Mouse (Mus musculus): ENCODE measurements around the gene Supt5. TPM values are rescaled to one million over a fixed set of nuclear protein-coding genes. Genes with fewer than 3 reads are reported as not detected.

The Supt5 gene
- polyA plus RNA-seq, 1 experiment from 2014 or later, result 90.7 TPM

GRCm38 (mm10) chr7:28328260-28328659 lies 10.3 kb downstream of the Supt5 start:
- no peak overlapping the region for H3K27ac ChIP-seq
- no peak overlapping the region for H3K4me3 ChIP-seq
- no peak for DNase-seq (ENCODE audit: low spot score)
- H3K27me3 ChIP-seq (ENCODE audit: insufficient read depth, poor library complexity, severe bottlenecking), result no peaks in the 10 kb centered on the region
- WGBS, result 98% methylated on average over 2 of the region's 2 CpGs
- no peaks in the 10 kb centered on the region for H3K4me1 ChIP-seq
- H3K36me3 ChIP-seq, result peaks cover 91% of the 10 kb centered on the region
- no peaks in the 10 kb centered on the region for H3K9me3 ChIP-seq

- Histone ChIP-seq H3K36me3 (peaks cover 99% of the 10 kb centered on the region), H3K9me3 (no peaks in the 10 kb centered on the region), H3K27me3 (ENCODE audit: insufficient read depth, poor library complexity, severe bottlenecking) (no peaks in the 10 kb centered on the region), H3K27ac (no peak overlapping the region), H3K4me3 (no peak overlapping the region), H3K4me1 (no peaks in the 10 kb centered on the region)
- no peak for DNase-seq (ENCODE audit: low spot score)
- WGBS, result 82% methylated on average over 4 of the region's 4 CpGs
Measured at GRCm38 (mm10) chr7:28326457-28326856, 12.1 kb downstream of the Supt5 start.

GRCm38 (mm10) chr7:28325293-28325692 lies 13.3 kb downstream of the Supt5 start:
- DNase-seq (ENCODE audit: low spot score), result no peak
- Histone ChIP-seq H3K36me3 (peaks cover 99% of the 10 kb centered on the region), H3K4me3 (no peak overlapping the region), H3K4me1 (no peaks in the 10 kb centered on the region), H3K27me3 (ENCODE audit: insufficient read depth, poor library complexity, severe bottlenecking) (no peaks in the 10 kb centered on the region), H3K27ac (no peak overlapping the region), H3K9me3 (no peaks in the 10 kb centered on the region)
- WGBS, result 96% methylated on average over 8 of the region's 8 CpGs

GRCm38 (mm10) chr7:28321974-28322720 lies 16.4 kb downstream of the Supt5 start:
- Histone ChIP-seq H3K4me1 (no peaks in the 10 kb centered on the region), H3K27me3 (ENCODE audit: insufficient read depth, poor library complexity, severe bottlenecking) (no peaks in the 10 kb centered on the region), H3K27ac (no peak overlapping the region), H3K9me3 (no peaks in the 10 kb centered on the region), H3K36me3 (peaks cover 100% of the 10 kb centered on the region), H3K4me3 (no peak overlapping the region)
- no peak for DNase-seq (ENCODE audit: low spot score)
- WGBS, result 90% methylated on average over 15 of the region's 15 CpGs

GRCm38 (mm10) chr7:28318714-28319113 lies 19.8 kb downstream of the Supt5 start:
- 91% methylated on average over 17 of the region's 17 CpGs for WGBS
- Histone ChIP-seq H3K4me3 (no peak overlapping the region), H3K9me3 (no peaks in the 10 kb centered on the region), H3K27me3 (ENCODE audit: insufficient read depth, poor library complexity, severe bottlenecking) (no peaks in the 10 kb centered on the region), H3K4me1 (no peaks in the 10 kb centered on the region), H3K36me3 (peaks cover 99% of the 10 kb centered on the region), H3K27ac (no peak overlapping the region)
- no peak for DNase-seq (ENCODE audit: low spot score)

GRCm38 (mm10) chr7:28318036-28318435 lies 20.5 kb downstream of the Supt5 start:
- no peak overlapping the region for H3K4me3 ChIP-seq
- no peaks in the 10 kb centered on the region for H3K9me3 ChIP-seq
- peaks cover 92% of the 10 kb centered on the region for H3K36me3 ChIP-seq
- WGBS, result 84% methylated on average over 3 of the region's 3 CpGs
- DNase-seq (ENCODE audit: low spot score), result no peak
- no peaks in the 10 kb centered on the region for H3K27me3 ChIP-seq (ENCODE audit: insufficient read depth, poor library complexity, severe bottlenecking)
- H3K27ac ChIP-seq, result no peak overlapping the region
- no peaks in the 10 kb centered on the region for H3K4me1 ChIP-seq

GRCm38 (mm10) chr7:28311926-28312543 lies 26.5 kb downstream of the Supt5 start, which contains the start of gene Timm50:
Gene Timm50, minus strand, starts transcription at chr7:28312072.
- under 1% methylated on average over 45 of the region's 45 CpGs for WGBS

GRCm38 (mm10) chr7:28311151-28311925 lies 27.2 kb downstream of the Supt5 start:
- H3K9me3 ChIP-seq, result no peaks in the 10 kb centered on the region
- 8% methylated on average over 35 of the region's 35 CpGs for whole genome bisulfite sequencing
- H3K27ac ChIP-seq, result peak overlapping the region; percentile 94
- peak overlapping the region; percentile 99 for H3K4me3 ChIP-seq
- no peaks in the 10 kb centered on the region for H3K27me3 ChIP-seq (ENCODE audit: insufficient read depth, poor library complexity, severe bottlenecking)
- H3K4me1 ChIP-seq, result peaks cover 11% of the 10 kb centered on the region
- no peak for DNase-seq (ENCODE audit: low spot score)
- H3K36me3 ChIP-seq, result peaks cover 66% of the 10 kb centered on the region

More at GRCm38 (mm10) chr7:28311926-28312543, 26.5 kb downstream of the Supt5 start, which contains the start of gene Timm50:
- Histone ChIP-seq H3K9me3 (no peaks in the 10 kb centered on the region), H3K27ac (peak within 1 kb of the TSS; percentile 94), H3K27me3 (ENCODE audit: insufficient read depth, poor library complexity, severe bottlenecking) (no peaks in the 10 kb centered on the region), H3K36me3 (peaks cover 66% of the 10 kb centered on the region), H3K4me3 (peak within 1 kb of the TSS; percentile 99), H3K4me1 (peaks cover 11% of the 10 kb centered on the region)
- DNase-seq (ENCODE audit: low spot score), result peak; percentile 98

- 65% methylated on average over 9 of the region's 9 CpGs for WGBS
- Histone ChIP-seq H3K4me3 (no peak overlapping the region), H3K4me1 (peaks cover 11% of the 10 kb centered on the region), H3K27ac (no peak overlapping the region), H3K36me3 (peaks cover 66% of the 10 kb centered on the region), H3K9me3 (no peaks in the 10 kb centered on the region), H3K27me3 (ENCODE audit: insufficient read depth, poor library complexity, severe bottlenecking) (no peaks in the 10 kb centered on the region)
- no peak for DNase-seq (ENCODE audit: low spot score)
Measured at GRCm38 (mm10) chr7:28309737-28310136, 28.8 kb downstream of the Supt5 start.

- Histone ChIP-seq H3K36me3 (peaks cover 61% of the 10 kb centered on the region), H3K9me3 (no peaks in the 10 kb centered on the region), H3K27ac (no peak overlapping the region), H3K27me3 (ENCODE audit: insufficient read depth, poor library complexity, severe bottlenecking) (peaks cover 28% of the 10 kb centered on the region), H3K4me1 (peaks cover 24% of the 10 kb centered on the region), H3K4me3 (no peak overlapping the region)
- WGBS, result 87% methylated on average over 8 of the region's 8 CpGs
- DNase-seq (ENCODE audit: low spot score), result no peak
Measured at GRCm38 (mm10) chr7:28306216-28306615, 32.3 kb downstream of the Supt5 start.

- H3K4me1 ChIP-seq, result peaks cover 21% of the 10 kb centered on the region
- 93% methylated on average over 10 of the region's 10 CpGs for WGBS
- peaks cover 61% of the 10 kb centered on the region for H3K36me3 ChIP-seq
- H3K27me3 ChIP-seq (ENCODE audit: insufficient read depth, poor library complexity, severe bottlenecking), result peaks cover 34% of the 10 kb centered on the region
- DNase-seq (ENCODE audit: low spot score), result no peak
- H3K4me3 ChIP-seq, result no peak overlapping the region
- no peaks in the 10 kb centered on the region for H3K9me3 ChIP-seq
- no peak overlapping the region for H3K27ac ChIP-seq
Measured at GRCm38 (mm10) chr7:28305641-28306040, 32.9 kb downstream of the Supt5 start.

- Histone ChIP-seq H3K4me1 (peaks cover 21% of the 10 kb centered on the region), H3K27me3 (ENCODE audit: insufficient read depth, poor library complexity, severe bottlenecking) (peaks cover 72% of the 10 kb centered on the region), H3K27ac (no peak within 1 kb of the TSS), H3K36me3 (peaks cover 25% of the 10 kb centered on the region), H3K4me3 (peak within 1 kb of the TSS; percentile 51), H3K9me3 (no peaks in the 10 kb centered on the region)
- no peak for DNase-seq (ENCODE audit: low spot score)
- WGBS, result 2% methylated on average over 30 of the region's 30 CpGs
Measured at GRCm38 (mm10) chr7:28301616-28302433, 36.7 kb downstream of the Supt5 start, which contains the start of gene Dll3. Gene Dll3, minus strand, starts transcription at chr7:28302238.
